Mouse (Mus musculus) right cerebral cortex, postnatal 14 days (tissue): Measurements from ENCODE around the gene Gm16513.
"Not testable (repeated sequence)": the region's sequence is repeated elsewhere in the genome, so short reads cannot be mapped to it uniquely, and the experiment has no call there.

Source experiments
- DNase-seq: peaks from one replicate; pipeline ENCODE4 v3.0.0; 2022

The Gm16513 gene

GRCm38 (mm10) chr5:95182324-95182723, at the start of gene Gm16513:
TSS of gene Gm16513 (plus strand) at chr5:95182624.
- not testable (repeated sequence) for DNase-seq
